Mouse (Mus musculus) G1E (cell line): ENCODE results near the gene St8sia6. TPM values are rescaled to one million over a fixed set of nuclear protein-coding genes. Genes with fewer than 3 reads are reported as not detected.

ENCODE experiments used
- ATAC-seq: 2 replicates; pipeline ENCODE4 v1.8.0; 2016; ENCODE audit warnings: mild to moderate bottlenecking; ENCODE audit not compliant: insufficient number of reproducible peaks, poor library complexity, low FRiP score, severe bottlenecking; ENCODE audit errors: extremely low read depth
- DNase-seq: peaks from one replicate; pipeline ENCODE4 v3.0.0; 2012; ENCODE audit warnings: low spot score
- H3K27me3 ChIP-seq: 2 replicates; pipeline ENCODE4 v1.6.1; 2012; ENCODE audit warnings: mild to moderate bottlenecking, low read length, inconsistent platforms; ENCODE audit not compliant: insufficient read depth
- H3K36me3 ChIP-seq: replicated peaks from 2 replicates; pipeline ENCODE3; 2012; ENCODE audit warnings: mild to moderate bottlenecking, inconsistent platforms
- H3K4me1 ChIP-seq: 2 replicates; pipeline ENCODE4 v1.6.1; 2012; ENCODE audit warnings: low read depth, low read length, inconsistent platforms, mixed read lengths; ENCODE audit not compliant: insufficient read depth
- H3K4me3 ChIP-seq: 2 replicates; pipeline ENCODE4 v1.5.1; 2012; ENCODE audit warnings: low read depth, mild to moderate bottlenecking, inconsistent platforms, low read length, moderate library complexity, mixed read lengths
- H3K9me3 ChIP-seq: replicated peaks from 2 replicates; pipeline ENCODE4 v1.6.1; 2012; ENCODE audit warnings: inconsistent platforms
- CTCF ChIP-seq: IDR thresholded peaks from 2 replicates; pipeline ENCODE4 v1.5.1; 2012; ENCODE audit warnings: low read depth, low read length, inconsistent platforms, mixed read lengths
- GATA1 ChIP-seq: IDR thresholded peaks from 2 replicates; pipeline ENCODE4 v1.6.1; 2012; ENCODE audit warnings: borderline replicate concordance, low read length, inconsistent platforms, mixed read lengths
- GATA2 ChIP-seq: IDR thresholded peaks from 2 replicates; pipeline ENCODE4 v1.6.1; 2012; ENCODE audit warnings: low read depth, low read length, inconsistent platforms, borderline replicate concordance
- POLR2AphosphoS5 ChIP-seq: IDR thresholded peaks from 2 replicates; pipeline ENCODE4 v1.6.1; 2012; ENCODE audit warnings: low read depth, low read length, inconsistent platforms; ENCODE audit not compliant: insufficient replicate concordance
- TAL1 ChIP-seq: conservative IDR thresholded peaks from 2 replicates; pipeline ENCODE4 v1.6.1; 2012; ENCODE audit warnings: low read depth, low read length, inconsistent platforms, mixed read lengths
- polyA plus RNA-seq: library from polyadenylated mRNA; stranded (reverse); fragments of >175 nt; gene quantifications from 2 replicates; pipeline ENCODE4 v1.2.3, GENCODE M21; 2012
- total RNA-seq, 2 experiments: library from RNA; stranded (forward) in 1 of 2; stranded (reverse) in 1 of 2; fragments of 200-1000 nt in 1 of 2; fragments of >200 nt in 1 of 2; fragmentation: Nextera tagmentation in 1 of 2; gene quantifications; 2 replicates each; pipeline ENCODE4 v1.2.3; 2014 to 2017

St8sia6 gene
- total and polyA plus RNA-seq, 3 experiments, result 0.11 TPM; not detected in 2

DNA sequence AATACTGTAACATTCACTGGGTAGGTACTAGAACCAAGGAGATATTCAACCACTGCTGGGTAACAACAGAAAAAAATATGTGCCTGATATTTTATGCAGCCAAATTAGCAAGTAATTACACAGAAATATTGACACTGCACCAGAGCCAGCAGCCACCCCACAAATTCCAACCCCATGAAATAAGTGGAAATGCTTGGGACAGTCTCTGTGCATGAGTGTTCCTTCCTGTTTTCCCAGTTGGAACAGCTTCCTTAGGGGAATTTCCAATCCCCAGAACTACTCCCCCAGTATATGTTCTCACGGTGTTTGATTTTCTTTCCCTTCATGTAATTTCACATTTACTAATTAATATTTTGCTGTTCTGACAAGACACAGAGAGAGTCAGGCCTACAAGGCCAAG, 43.8 kb downstream of the St8sia6 start:
- Histone ChIP-seq H3K4me1 (no peaks in the 10 kb centered on the region), H3K36me3 (no peaks in the 10 kb centered on the region), H3K9me3 (no peaks in the 10 kb centered on the region), H3K27me3 (no peaks in the 10 kb centered on the region), H3K4me3 (no peak overlapping the region)
- no peak for ATAC-seq
- TF ChIP-seq TAL1 (no peak), GATA2 (no peak), POLR2AphosphoS5 (no peak), GATA1 (no peak), CTCF (no peak)
- no peak for DNase-seq

DNA sequence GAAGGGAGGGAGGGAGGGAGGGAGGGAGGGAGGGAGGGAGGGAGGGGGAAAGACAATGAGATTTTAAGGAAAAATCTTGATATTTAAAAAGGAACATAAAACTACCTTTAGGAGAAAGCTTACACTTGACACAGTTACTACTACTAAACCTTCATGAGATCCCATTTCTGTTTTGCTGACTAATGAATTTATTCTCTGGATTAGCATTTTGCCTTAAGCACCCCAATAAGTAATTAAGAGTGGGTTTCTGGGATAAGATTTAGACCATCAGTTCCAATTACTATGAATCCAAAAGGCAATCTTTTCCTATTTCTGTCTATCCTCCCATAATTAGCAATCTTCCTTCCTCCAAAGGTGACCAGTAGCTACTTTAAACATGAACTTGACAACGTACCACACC, 44.7 kb downstream of the St8sia6 start:
- DNase-seq, result no peak
- TF ChIP-seq TAL1 (no peak), GATA1 (no peak), POLR2AphosphoS5 (no peak)

DNA sequence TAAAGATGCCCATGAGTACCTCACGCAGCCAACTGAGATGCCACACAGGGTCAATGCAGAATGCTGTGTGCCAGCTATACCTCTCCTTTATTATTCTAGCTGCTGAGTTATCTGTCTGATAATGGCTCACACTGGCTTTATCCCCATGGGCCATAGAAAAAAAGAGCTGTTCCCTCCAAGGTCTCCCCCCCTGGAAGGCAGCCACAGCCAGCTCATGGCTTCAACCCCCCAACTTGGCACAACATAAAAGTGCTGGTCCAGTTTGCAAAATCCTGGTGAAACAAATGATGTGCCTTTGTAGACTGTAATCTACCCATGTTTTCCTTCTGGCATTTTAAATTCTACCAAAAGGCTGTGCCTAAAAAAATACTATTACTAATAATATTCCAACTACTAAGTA, 46.3 kb downstream of the St8sia6 start:
- no peaks in the 10 kb centered on the region for H3K4me1 ChIP-seq
- H3K4me3 ChIP-seq, result no peak overlapping the region
- H3K9me3 ChIP-seq, result no peaks in the 10 kb centered on the region
- ATAC-seq (no peak), DNase-seq (no peak)
- H3K36me3 ChIP-seq, result no peaks in the 10 kb centered on the region
- H3K27me3 ChIP-seq, result no peaks in the 10 kb centered on the region
- TF ChIP-seq POLR2AphosphoS5 (no peak), TAL1 (no peak), GATA2 (no peak), GATA1 (no peak), CTCF (no peak)

More for the DNA sequence above, 44.7 kb downstream of the St8sia6 start:
- H3K4me3 ChIP-seq, result no peak overlapping the region
- H3K4me1 ChIP-seq, result no peaks in the 10 kb centered on the region
- ATAC-seq, result no peak
- no peaks in the 10 kb centered on the region for H3K9me3 ChIP-seq
- no peaks in the 10 kb centered on the region for H3K36me3 ChIP-seq
- H3K27me3 ChIP-seq, result no peaks in the 10 kb centered on the region

DNA sequence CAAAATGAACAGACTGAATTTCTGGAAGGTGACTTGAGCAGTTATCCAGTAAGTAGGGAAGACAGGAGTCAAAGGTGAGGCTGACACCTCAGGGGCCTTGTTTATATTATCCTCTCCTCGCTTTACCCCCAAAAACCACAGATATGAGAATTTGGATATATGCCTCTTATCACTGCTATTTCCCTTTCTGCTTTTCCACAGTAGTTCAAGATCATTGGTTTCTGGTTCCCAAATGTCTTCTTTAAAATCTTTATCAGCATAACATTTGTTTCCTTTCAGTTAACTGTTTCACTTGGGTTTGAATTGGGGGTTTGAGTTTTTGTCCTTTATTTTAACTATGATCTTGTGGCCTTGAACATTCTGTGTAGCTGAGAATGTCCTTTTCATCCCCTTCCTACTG, 47.8 kb downstream of the St8sia6 start:
- DNase-seq, result no peak
- TF ChIP-seq GATA1 (no peak), TAL1 (no peak), GATA2 (no peak), POLR2AphosphoS5 (no peak), CTCF (no peak)
- Histone ChIP-seq H3K9me3 (no peaks in the 10 kb centered on the region), H3K36me3 (no peaks in the 10 kb centered on the region), H3K27me3 (peaks cover 2% of the 10 kb centered on the region; the same call in 1 of the 2 replicates), H3K4me3 (no peak overlapping the region), H3K4me1 (no peaks in the 10 kb centered on the region)
- no peak for ATAC-seq

DNA sequence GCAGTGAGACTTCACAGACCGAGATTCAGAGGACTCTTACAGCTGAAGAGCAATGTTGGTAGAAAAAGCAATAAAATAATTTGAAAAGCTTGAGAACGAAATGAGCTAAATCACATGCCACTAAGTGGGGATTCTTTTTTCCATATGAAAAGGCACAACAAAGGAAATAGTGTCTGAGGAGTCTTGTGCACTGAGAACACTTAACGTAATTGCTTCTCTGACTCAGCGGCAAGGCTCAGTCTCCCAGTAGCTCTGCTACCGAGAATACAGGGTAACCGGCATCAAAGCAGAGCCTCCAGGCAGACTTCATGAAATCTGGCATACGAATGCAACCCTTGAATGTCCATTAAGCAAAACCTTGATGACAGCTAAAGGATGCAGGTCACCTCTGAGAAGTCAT, 55.2 kb downstream of the St8sia6 start:
- TF ChIP-seq POLR2AphosphoS5 (no peak), GATA2 (no peak), GATA1 (no peak), TAL1 (no peak), CTCF (no peak)
- DNase-seq (no peak), ATAC-seq (no peak)
- Histone ChIP-seq H3K4me1 (no peaks in the 10 kb centered on the region), H3K4me3 (no peak overlapping the region), H3K27me3 (peaks cover 4% of the 10 kb centered on the region; the same call in 1 of the 2 replicates), H3K36me3 (no peaks in the 10 kb centered on the region), H3K9me3 (no peaks in the 10 kb centered on the region)

DNA sequence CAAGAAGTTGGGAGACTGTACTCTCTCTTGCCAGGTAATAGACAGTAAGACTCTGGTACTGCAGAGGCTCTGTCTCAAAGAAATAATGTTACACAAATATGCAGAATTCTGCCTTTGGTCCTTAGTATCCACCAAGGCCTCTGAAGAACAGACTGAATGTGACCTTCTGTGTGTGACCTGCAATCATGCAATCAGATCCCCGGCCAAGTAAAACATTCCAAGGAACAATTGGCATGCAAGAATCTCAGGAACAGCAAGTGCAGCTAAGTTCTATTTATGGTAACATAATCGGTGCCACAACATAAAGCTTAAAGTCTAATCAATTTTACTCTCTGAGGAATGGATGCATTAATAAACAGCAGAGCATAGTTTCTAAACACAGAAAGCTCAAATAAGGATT, 66.0 kb downstream of the St8sia6 start:
- H3K27me3 ChIP-seq, result no peaks in the 10 kb centered on the region
- no peaks in the 10 kb centered on the region for H3K4me1 ChIP-seq
- no peak overlapping the region for H3K4me3 ChIP-seq
- ATAC-seq (no peak), DNase-seq (no peak)
- TF ChIP-seq GATA1 (no peak), CTCF (no peak), TAL1 (no peak), GATA2 (no peak), POLR2AphosphoS5 (no peak)
- no peaks in the 10 kb centered on the region for H3K9me3 ChIP-seq
- H3K36me3 ChIP-seq, result no peaks in the 10 kb centered on the region
